Mouse (Mus musculus) brain, embryonic 14.5 days (tissue): ENCODE results near the gene Iqsec1.

ENCODE experiments used
- CTCF ChIP-seq: fragments of 200-500 bp; IDR thresholded peaks from 2 replicates; pipeline ENCODE4 v1.5.1; 2012; ENCODE audit warnings: inconsistent platforms, mild to moderate bottlenecking, moderate library complexity, borderline replicate concordance; ENCODE audit not compliant: insufficient read depth, insufficient read length; ENCODE audit errors: extremely low read depth
- POLR2A ChIP-seq: fragments of 200-500 bp; IDR thresholded peaks from 2 replicates; pipeline ENCODE4 v1.6.1; 2012; ENCODE audit warnings: mild to moderate bottlenecking, inconsistent platforms, borderline replicate concordance; ENCODE audit not compliant: poor library complexity, insufficient read depth, insufficient read length, severe bottlenecking; ENCODE audit errors: extremely low read depth

- TF ChIP-seq CTCF (no peak), POLR2A (no peak)
Measured at GRCm38 (mm10) chr6:90829536-90829935, 158.9 kb downstream of the Iqsec1 start.
